Mouse (Mus musculus) heart, postnatal 0 days (tissue): ENCODE results near the gene Zswim8. TPM values are rescaled to one million over a fixed set of nuclear protein-coding genes. Genes with fewer than 3 reads are reported as not detected.

Experiments
- ATAC-seq: fragments of 200-750 bp; cut with Nextera tagmentation; 2 replicates; pipeline ENCODE4 v1.8.0; 2017; ENCODE audit warnings: low read depth, moderate number of reproducible peaks, moderate library complexity; ENCODE audit not compliant: insufficient read depth
- DNase-seq: peaks from one replicate; pipeline ENCODE4 v3.0.0-alpha.2; 2016; ENCODE audit warnings: low spot score
- H3K27ac ChIP-seq: fragments of 300-500 bp; sonication (generic); 2 replicates; pipeline ENCODE4 v1.5.1; 2014; ENCODE audit warnings: low read depth, mild to moderate bottlenecking
- H3K27me3 ChIP-seq: fragments of 300-500 bp; sonication (generic); 2 replicates; pipeline ENCODE4 v1.6.1; 2014; ENCODE audit warnings: low read length, mixed read lengths; ENCODE audit not compliant: control insufficient read depth, insufficient read depth
- H3K36me3 ChIP-seq: fragments of 300-500 bp; sonication (generic); replicated peaks from 2 replicates; pipeline ENCODE4 v1.6.1; 2014; ENCODE audit warnings: low read length, mixed read lengths; ENCODE audit not compliant: control insufficient read depth, insufficient read depth
- H3K4me1 ChIP-seq: fragments of 300-500 bp; sonication (generic); 2 replicates; pipeline ENCODE4 v1.6.1; 2014; ENCODE audit warnings: antibody characterized with exemption; ENCODE audit not compliant: control insufficient read depth, insufficient read depth
- H3K4me2 ChIP-seq: fragments of 300-500 bp; sonication (generic); 2 replicates; pipeline ENCODE4 v1.6.1; 2014; ENCODE audit warnings: low read depth, mild to moderate bottlenecking, low read length, moderate library complexity
- H3K4me3 ChIP-seq: fragments of 300-500 bp; sonication (generic); 2 replicates; pipeline ENCODE4 v1.5.1; 2014; ENCODE audit warnings: low read depth, low read length
- H3K9ac ChIP-seq: fragments of 300-500 bp; sonication (generic); replicated peaks from 2 replicates; pipeline ENCODE4 v1.6.1; 2014; ENCODE audit warnings: low read depth, low read length, mixed read lengths
- H3K9me3 ChIP-seq: fragments of 300-500 bp; sonication (generic); replicated peaks from 2 replicates; pipeline ENCODE4 v1.6.1; 2016; ENCODE audit warnings: low read length; ENCODE audit not compliant: control insufficient read depth
- CTCF ChIP-seq: IDR thresholded peaks from 2 replicates; pipeline ENCODE4 v1.5.1; 2016; ENCODE audit warnings: antibody characterized with exemption, control low read depth, low read depth
- EP300 ChIP-seq: IDR thresholded peaks from 2 replicates; pipeline ENCODE4 v1.6.1; 2016; ENCODE audit warnings: antibody characterized with exemption, low read depth
- WGBS: fragments of 180-500 bp; shearing (Covaris S2); extraction: QIAGEN DNeasy Blood & Tissue Kit; methylation state at CpG from one replicate; pipeline ENCODE4 v1.1.7; 2014; 5-methylcytosine and 5-hydroxymethylcytosine counted together
- polyA plus RNA-seq: library from polyadenylated mRNA; unstranded; fragments of >200 nt; fragmentation: Nextera tagmentation; extraction: Ambion mirVana; gene quantifications from 2 replicates; pipeline ENCODE4 v1.2.1, GENCODE M21; 2015
- total RNA-seq: library from RNA; depleted of rRNA; stranded (reverse); fragments of >200 nt; gene quantifications from 2 replicates; pipeline ENCODE4 v1.2.3, GENCODE M21; 2014; ENCODE audit warnings: low replicate concordance

Gene Zswim8
- total and polyA plus RNA-seq, 2 experiments from 2014 or later, result 14.2 to 78.8 TPM

DNA sequence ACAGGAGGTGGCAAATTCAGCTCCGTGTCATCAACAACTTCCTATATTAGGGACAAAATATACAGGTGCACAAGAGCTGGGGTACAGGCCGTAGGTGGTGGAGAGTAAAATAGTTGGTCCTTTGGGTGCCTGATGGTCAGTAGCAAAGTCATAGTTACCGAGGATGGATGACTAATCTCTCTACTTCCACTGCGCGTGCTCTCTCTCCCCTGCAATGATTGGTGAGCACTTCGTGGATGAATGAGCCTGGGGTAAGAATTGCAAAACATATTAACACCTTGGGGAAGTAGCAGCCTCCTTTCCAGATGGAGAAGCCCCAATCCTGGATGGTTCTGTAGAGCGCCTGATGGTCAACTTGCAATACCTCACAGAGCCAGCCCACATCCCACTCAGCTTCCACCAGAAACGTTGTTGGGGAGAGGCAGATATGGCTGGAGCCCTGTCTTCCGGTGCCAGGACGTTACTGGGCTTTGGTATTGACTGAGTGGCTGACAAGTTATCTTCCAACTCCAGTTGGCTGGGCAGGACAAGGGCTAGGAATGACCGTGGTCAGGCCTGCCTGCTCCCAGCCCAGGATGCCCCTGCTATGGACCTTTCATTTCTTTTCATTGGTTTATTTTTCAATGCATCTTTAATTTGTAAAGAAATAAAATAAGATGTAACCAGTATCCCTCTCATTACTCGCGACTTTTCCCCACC is 13.0 kb upstream of the Zswim8 start:
- H3K27me3 ChIP-seq, result no peaks in the 10 kb centered on the region
- peak overlapping the region; percentile 93 for H3K27ac ChIP-seq
- TF ChIP-seq CTCF (no peak), EP300 (no peak)
- DNase-seq, result no peak
- peak overlapping the region; percentile 83 for H3K9ac ChIP-seq
- no peak; the same call in 1 of the 2 replicates for ATAC-seq
- WGBS, result 37% methylated on average over 13 of the region's 13 CpGs
- H3K9me3 ChIP-seq, result no peaks in the 10 kb centered on the region
- H3K4me2 ChIP-seq, result peak overlapping the region; percentile 81
- peaks cover 53% of the 10 kb centered on the region for H3K36me3 ChIP-seq
- H3K4me3 ChIP-seq, result peak overlapping the region; percentile 94
- H3K4me1 ChIP-seq, result peaks cover 22% of the 10 kb centered on the region

DNA sequence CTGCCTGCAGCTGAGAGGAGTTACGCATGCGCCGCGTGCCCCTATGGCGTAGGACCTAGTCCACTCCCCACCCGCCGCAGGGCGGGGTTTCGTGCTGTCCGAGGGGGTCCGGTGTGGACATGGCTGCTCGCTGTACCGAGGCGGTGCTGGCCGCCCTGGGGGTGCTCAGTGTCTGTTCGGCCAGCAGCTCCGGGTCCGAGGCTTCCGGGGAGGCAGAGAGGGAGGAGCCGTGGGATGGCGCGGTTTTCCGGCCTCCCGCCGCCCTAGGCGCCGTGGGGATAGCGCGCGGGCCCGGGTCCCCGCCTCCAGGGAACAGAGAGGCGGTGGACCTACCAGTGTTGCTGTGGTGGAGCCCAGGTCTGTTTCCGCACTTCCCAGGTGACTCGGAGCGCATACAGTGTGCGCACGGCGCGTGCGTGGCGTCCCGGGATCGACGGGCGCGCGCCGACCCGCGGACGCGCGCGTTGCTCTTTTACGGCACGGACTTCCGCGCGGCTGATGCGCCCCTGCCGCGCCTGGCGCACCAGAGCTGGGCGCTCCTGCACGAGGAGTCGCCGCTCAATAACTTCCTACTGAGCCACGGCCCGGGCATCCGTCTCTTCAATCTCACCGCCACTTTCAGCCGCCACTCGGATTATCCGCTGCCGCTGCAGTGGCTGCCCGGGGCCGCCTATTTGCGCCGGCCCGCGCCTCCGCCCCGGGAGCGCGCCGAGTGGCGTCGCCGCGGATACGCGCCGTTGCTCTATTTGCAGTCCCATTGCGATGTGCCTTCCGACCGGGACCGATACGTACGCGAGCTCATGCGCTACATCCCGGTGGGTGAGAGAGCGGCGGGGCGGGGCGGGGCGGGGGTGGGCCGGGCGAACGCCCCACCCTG is 12.2 kb upstream of the Zswim8 start, which contains the start of gene Fut11:
Gene Fut11, plus strand, starts transcription at position 85 of the 877 bp plus-strand sequence.
- TF ChIP-seq EP300, result no peak
- Histone ChIP-seq H3K4me3 (peak within 1 kb of the TSS; percentile 94), H3K9ac (peak within 1 kb of the TSS; percentile 83), H3K4me1 (peaks cover 22% of the 10 kb centered on the region), H3K27ac (peak within 1 kb of the TSS; percentile 93), H3K9me3 (no peaks in the 10 kb centered on the region), H3K36me3 (peaks cover 47% of the 10 kb centered on the region), H3K27me3 (no peaks in the 10 kb centered on the region), H3K4me2 (peak within 1 kb of the TSS; percentile 81)
- ATAC-seq, result peak; percentile 90
- WGBS, result under 1% methylated on average over 100 of the region's 111 CpGs
- DNase-seq, result peak; percentile 89

DNA sequence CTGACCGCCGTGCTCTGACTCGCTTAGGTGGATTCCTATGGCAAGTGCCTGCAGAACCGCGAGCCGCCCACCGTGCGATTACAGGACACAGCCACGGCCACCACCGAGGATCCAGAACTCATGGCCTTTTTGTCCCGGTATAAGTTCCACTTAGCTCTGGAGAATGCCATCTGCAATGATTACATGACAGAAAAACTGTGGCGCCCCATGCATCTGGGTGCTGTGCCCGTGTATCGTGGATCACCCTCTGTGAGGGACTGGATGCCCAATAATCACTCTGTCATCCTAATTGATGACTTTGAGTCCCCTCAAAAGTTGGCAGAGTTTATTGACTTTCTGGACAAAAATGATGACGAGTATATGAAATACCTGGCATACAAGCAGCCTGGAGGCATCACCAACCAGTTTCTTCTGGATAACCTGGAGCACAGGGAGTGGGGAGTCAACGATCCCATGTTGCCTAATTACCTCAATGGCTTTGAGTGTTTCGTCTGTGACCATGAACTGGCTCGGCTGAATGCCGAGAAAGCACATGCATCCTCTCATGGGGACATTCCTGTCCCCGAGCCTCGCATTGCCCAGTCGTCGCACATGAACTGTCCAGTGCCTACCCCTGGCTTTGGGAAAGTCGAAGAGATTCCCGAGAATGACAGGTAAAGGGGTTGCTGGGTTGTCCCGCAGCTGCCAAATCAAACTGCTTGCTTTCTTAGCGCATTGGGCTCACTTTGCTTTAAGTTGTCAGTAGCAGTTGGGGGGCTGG is 11.4 kb upstream of the Zswim8 start:
- Histone ChIP-seq H3K27me3 (no peaks in the 10 kb centered on the region), H3K4me1 (peaks cover 24% of the 10 kb centered on the region)

DNA sequence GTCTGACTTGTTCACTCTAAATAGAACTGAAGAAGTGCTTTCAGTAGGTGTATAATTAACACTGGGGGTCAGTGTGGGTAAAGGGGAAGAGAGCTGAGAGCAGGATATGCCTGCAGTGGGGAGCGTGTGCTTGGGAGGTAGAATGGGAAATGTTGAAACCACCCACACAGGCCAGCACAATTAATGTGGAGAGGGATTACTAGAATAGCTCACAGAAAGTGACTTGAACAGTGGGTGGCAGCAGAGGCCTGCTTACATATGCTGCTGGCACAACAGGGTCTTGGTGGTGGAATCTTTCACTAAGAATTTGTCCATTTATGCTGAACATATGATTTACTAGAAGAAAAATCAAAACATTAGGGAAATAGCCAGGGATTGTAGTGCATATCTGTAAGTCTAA is 10.4 kb upstream of the Zswim8 start:
- H3K9me3 ChIP-seq, result no peaks in the 10 kb centered on the region
- peaks cover 30% of the 10 kb centered on the region for H3K36me3 ChIP-seq
- H3K4me2 ChIP-seq, result peak overlapping the region; percentile 81
- 10% methylated on average over 1 of the region's 1 CpGs for WGBS
- H3K27ac ChIP-seq, result no peak overlapping the region; the same call in 1 of the 2 replicates
- ATAC-seq (no peak), DNase-seq (peak; percentile 79)
- TF ChIP-seq CTCF (peak; percentile 60), EP300 (no peak)
- no peaks in the 10 kb centered on the region for H3K27me3 ChIP-seq
- H3K4me3 ChIP-seq, result peak overlapping the region; percentile 94
- H3K9ac ChIP-seq, result 0 out of 2 replicates have a peak overlapping the region, but pooled peaks have one; percentile 8
- peaks cover 29% of the 10 kb centered on the region for H3K4me1 ChIP-seq

More for the DNA sequence above, 11.4 kb upstream of the Zswim8 start:
- Histone ChIP-seq H3K4me2 (peak overlapping the region; percentile 81), H3K9ac (peak overlapping the region; percentile 83), H3K36me3 (peaks cover 40% of the 10 kb centered on the region), H3K27ac (peak overlapping the region; percentile 93), H3K9me3 (no peaks in the 10 kb centered on the region), H3K4me3 (peak overlapping the region; percentile 94)
- DNase-seq (peak; percentile 14), ATAC-seq (no peak)
- TF ChIP-seq CTCF, result no peak
- WGBS, result 8% methylated on average over 25 of the region's 27 CpGs

DNA sequence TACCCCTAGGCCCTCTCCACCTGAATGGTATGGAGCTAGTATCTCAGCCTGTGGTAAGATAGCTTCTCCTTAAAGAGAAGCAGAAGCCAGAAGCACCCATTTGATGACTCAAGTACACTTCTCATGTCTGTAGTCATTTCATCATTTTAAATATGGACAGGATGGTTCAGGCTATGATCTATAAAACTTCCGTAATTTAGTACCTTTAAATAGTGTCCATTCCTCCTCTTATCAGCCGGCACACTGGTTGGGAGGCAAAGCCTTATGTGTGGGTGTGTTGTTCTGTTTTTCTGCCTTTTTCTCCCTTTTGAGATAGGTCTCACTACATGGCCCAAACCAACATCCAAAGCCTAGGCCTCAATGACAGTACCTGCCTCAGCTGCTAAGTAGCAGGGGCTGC is 8.8 kb upstream of the Zswim8 start:
- H3K27ac ChIP-seq, result no peak overlapping the region
- no peak overlapping the region for H3K4me2 ChIP-seq
- peaks cover 29% of the 10 kb centered on the region for H3K4me1 ChIP-seq
- peaks cover 15% of the 10 kb centered on the region for H3K36me3 ChIP-seq
- H3K9me3 ChIP-seq, result no peaks in the 10 kb centered on the region
- no peak for TF ChIP-seq CTCF
- TF ChIP-seq EP300, result no peak
- no peak overlapping the region for H3K9ac ChIP-seq
- DNase-seq, result no peak
- no peak for ATAC-seq
- WGBS, result 66% methylated on average over 2 of the region's 2 CpGs
- H3K27me3 ChIP-seq, result no peaks in the 10 kb centered on the region
- no peak overlapping the region for H3K4me3 ChIP-seq
